Mouse (Mus musculus) C2C12 (cell line): ENCODE data around the gene Arid5b.

ENCODE experiments used
- CEBPB ChIP-seq: IDR thresholded peaks from one replicate; pipeline ENCODE4 v1.6.1; 2011; ENCODE audit warnings: low read depth, mild to moderate bottlenecking, control low read depth, moderate library complexity
- CTCF ChIP-seq: IDR thresholded peaks from one replicate; pipeline ENCODE4 v1.5.1; 2011; ENCODE audit not compliant: control insufficient read depth, insufficient read depth, insufficient read length
- FOSL1 ChIP-seq: IDR thresholded peaks from one replicate; pipeline ENCODE4 v1.8.0; 2011; ENCODE audit warnings: mild to moderate bottlenecking, low read length; ENCODE audit not compliant: poor library complexity, insufficient read depth, severe bottlenecking
- MAX ChIP-seq: IDR thresholded peaks from one replicate; pipeline ENCODE4 v1.6.1; 2011; ENCODE audit warnings: mild to moderate bottlenecking, control low read depth
- MYOD1 ChIP-seq: IDR thresholded peaks from one replicate; pipeline ENCODE4 v1.6.1; 2011; ENCODE audit warnings: low read depth; ENCODE audit not compliant: control insufficient read depth, insufficient read length
- MYOG ChIP-seq: IDR thresholded peaks from one replicate; pipeline ENCODE4 v1.6.1; 2011; ENCODE audit not compliant: control insufficient read depth, insufficient read length; ENCODE audit errors: extremely low read depth

DNA sequence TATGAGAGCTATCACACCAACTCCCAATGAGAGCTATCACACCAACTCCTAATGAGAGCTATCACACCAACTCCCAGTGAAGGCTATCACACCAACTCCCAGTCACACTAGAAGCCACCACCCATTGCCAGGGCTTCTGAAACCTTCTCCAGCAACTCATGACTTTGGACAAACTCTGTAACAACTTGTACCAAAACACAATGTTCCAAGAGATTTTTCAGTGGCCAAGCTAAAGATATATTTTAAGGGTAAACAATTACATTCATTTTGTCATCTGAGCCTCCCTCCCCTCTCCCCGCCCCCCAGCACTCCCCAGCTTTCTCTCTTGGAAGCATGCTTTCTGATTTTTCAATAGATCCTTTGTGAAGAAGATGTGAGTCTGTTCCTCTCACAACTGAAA is 168.9 kb downstream of the Arid5b start:
- TF ChIP-seq CTCF (no peak), MYOD1 (no peak), MYOG (no peak), MAX (no peak), CEBPB (no peak), FOSL1 (no peak)
